9 mouse cellular contexts compared by ENCODE assay signal in genomic region chr6:125160558-125160853, GRCm38 (mm10). TPM values are rescaled to one million over a fixed set of nuclear protein-coding genes. Genes with fewer than 3 reads are reported as not detected.
DNase-seq lines count a peak whose midpoint lies in the region; ATAC-seq and TF ChIP-seq lines count a peak whose summit lies in the region.
"Had no signal": no experiment of that assay in that cellular context is flagged by ENCODE, and none has a peak within 500 bp of the region (broad histone marks: within the 10 kb centered on the region; RNA-seq: fewer than 3 reads in every experiment).

No protein-coding gene starts in this region.

- peaks cover 11 to 33% of the 10 kb centered on the region in 2 experiments; a peak in 3 of 4 replicates for H3K4me1 ChIP-seq in heart, embryonic 14.5 days (ENCODE audit: control insufficient read depth in 2 of 2, insufficient read depth in 2 of 2, low read length in 2 of 2)
- H3K4me1 ChIP-seq in neural tube, embryonic 11.5 days (ENCODE audit: control insufficient read depth, insufficient read depth, low read length): peaks cover 27% of the 10 kb centered on the region

- peaks cover 80% of the 10 kb centered on the region for H3K36me3 ChIP-seq in heart, embryonic 14.5 days (ENCODE audit: control insufficient read depth, insufficient read depth, low read length)
- H3K36me3 ChIP-seq in neural tube, embryonic 11.5 days (ENCODE audit: control insufficient read depth, insufficient read depth, low read length): peaks cover 18% of the 10 kb centered on the region

- intact Hi-C loops in gastrocnemius, adult 2 months (cut with DNase I): no loop called here
- intact Hi-C loops in gastrocnemius, postnatal 36 days (cut with DNase I): no loop called here

- ATAC-seq in heart, embryonic 14.5 days (ENCODE audit: insufficient number of reproducible peaks, insufficient read depth, low FRiP score, low read depth): no peak
- ATAC-seq in neural tube, embryonic 11.5 days (ENCODE audit: insufficient read depth, low FRiP score, low TSS enrichment): no peak

- DNase-seq in gastrocnemius, adult 2 months: peak; percentile 64
- DNase-seq in gastrocnemius, postnatal 36 days: no peak
- peak; percentile 31 for DNase-seq in lung, postnatal 10 days
- no peak for DNase-seq in lung, postnatal 25 days (ENCODE audit: low spot score)
- DNase-seq in neural tube, embryonic 11.5 days (ENCODE audit: low spot score): peak; percentile 36
- DNase-seq in layer of hippocampus, adult 18-20 months (ENCODE audit: low spot score in 2 of 2): no peak
- no peak for DNase-seq in thymus, adult 18-20 months

- H3K4me3 ChIP-seq in gastrocnemius, adult 2 months: no peak overlapping the region
- H3K4me3 ChIP-seq in heart, embryonic 14.5 days (ENCODE audit: control insufficient read depth in 1 of 2, insufficient read depth in 1 of 2, low read depth in 1 of 2, low read length in 2 of 2): no peak overlapping the region; a peak in 1 of 4 replicates
- H3K4me3 ChIP-seq in neural tube, embryonic 11.5 days (ENCODE audit: low read depth, low read length): no peak overlapping the region

- H3K27me3 ChIP-seq in heart, embryonic 14.5 days (ENCODE audit: control insufficient read depth, insufficient read depth, low read length): no peaks in the 10 kb centered on the region
- no peaks in the 10 kb centered on the region for H3K27me3 ChIP-seq in neural tube, embryonic 11.5 days (ENCODE audit: control insufficient read depth, insufficient read depth, low read length)

- H3K4me2 ChIP-seq in heart, embryonic 14.5 days (ENCODE audit: low read length): peak overlapping the region; percentile 70; the same call in 1 of the 2 replicates
- H3K4me2 ChIP-seq in neural tube, embryonic 11.5 days (ENCODE audit: low read depth): no peak overlapping the region

- 38% methylated on average over 10 of the region's 10 CpGs for WGBS in heart, embryonic 14.5 days
- 75% methylated on average over 10 of the region's 10 CpGs for WGBS in neural tube, embryonic 11.5 days

- no peaks in the 10 kb centered on the region for H3K9me3 ChIP-seq in heart, embryonic 14.5 days (ENCODE audit: control insufficient read depth, low read length)
- H3K9me3 ChIP-seq in neural tube, embryonic 11.5 days (ENCODE audit: control insufficient read depth, low read length): no peaks in the 10 kb centered on the region

- H3K27ac ChIP-seq in gastrocnemius, adult 2 months: peak overlapping the region; percentile 99
- peak overlapping the region; percentile 73 to 86 for H3K27ac ChIP-seq in heart, embryonic 14.5 days (replicated peaks in 1 of 2; ENCODE audit: control insufficient read depth in 1 of 2, insufficient read depth in 1 of 2, low read depth in 2 of 2, low read length in 2 of 2)
- 0 out of 2 replicates have a peak overlapping the region, but pooled peaks have one; percentile 1 for H3K27ac ChIP-seq in neural tube, embryonic 11.5 days (ENCODE audit: low read depth, low read length)
- H3K27ac ChIP-seq: macrophage had no signal

- TF ChIP-seq CTCF in gastrocnemius, adult 2 months (IDR thresholded peaks at IDR 0.05): no peak

- H3K9ac ChIP-seq in heart, embryonic 14.5 days (ENCODE audit: low read length): peak overlapping the region; percentile 52; the same call in 1 of the 2 replicates
- no peak overlapping the region for H3K9ac ChIP-seq in neural tube, embryonic 11.5 days (ENCODE audit: low read length)

RNA-seq across cellular contexts. Expression of gene Gapdh, which starts 5.8 kb away (rescaled TPM):
- over 10,000 TPM in 1 of 2 experiments, 1,000 to 10,000 TPM in 1; 9,742 to 11,894 TPM for total RNA-seq in gastrocnemius, adult 2 months (2021)
- total RNA-seq in gastrocnemius, postnatal 36 days (2021): over 10,000 TPM; 11,568 to 13,182 TPM
- polyA plus RNA-seq in heart, embryonic 14.5 days (2014; fragmentation: Nextera tagmentation; extraction: Ambion mirVana): 4,765 and 5,242 TPM in 2 replicates
- polyA plus RNA-seq in neural tube, embryonic 11.5 days (2014; fragmentation: Nextera tagmentation; extraction: Ambion mirVana): 2,338 and 2,354 TPM in 2 replicates
- 1,000 to 10,000 TPM; 2,555 to 2,598 TPM for total RNA-seq in layer of hippocampus, adult 18-20 months (2021)

RNA-seq across cellular contexts. Expression of gene Iffo1, which starts 15.5 kb away (rescaled TPM):
- total RNA-seq in gastrocnemius, adult 2 months (2021): 1 to 10 TPM; 7.8 to 9.4 TPM
- total RNA-seq in gastrocnemius, postnatal 36 days (2021): 10 to 100 TPM; 11.6 to 12.3 TPM
- polyA plus RNA-seq in heart, embryonic 14.5 days (2014; fragmentation: Nextera tagmentation; extraction: Ambion mirVana): 8.7 and 9.7 TPM in 2 replicates
- 13.8 and 16.5 TPM in 2 replicates for polyA plus RNA-seq in neural tube, embryonic 11.5 days (2014; fragmentation: Nextera tagmentation; extraction: Ambion mirVana)
- total RNA-seq in layer of hippocampus, adult 18-20 months (2021): 10 to 100 TPM; 63.0 to 69.1 TPM

RNA-seq across cellular contexts. Expression of gene Nop2, which starts 28.8 kb away (rescaled TPM):
- 10 to 100 TPM; 17.9 to 18.1 TPM for total RNA-seq in gastrocnemius, adult 2 months (2021)
- total RNA-seq in gastrocnemius, postnatal 36 days (2021): 10 to 100 TPM; 14.6 to 19.0 TPM
- polyA plus RNA-seq in heart, embryonic 14.5 days (2014; fragmentation: Nextera tagmentation; extraction: Ambion mirVana): 35.3 and 36.6 TPM in 2 replicates
- 62.7 and 63.4 TPM in 2 replicates for polyA plus RNA-seq in neural tube, embryonic 11.5 days (2014; fragmentation: Nextera tagmentation; extraction: Ambion mirVana)
- 10 to 100 TPM; 31.3 to 32.4 TPM for total RNA-seq in layer of hippocampus, adult 18-20 months (2021)

RNA-seq across cellular contexts. Expression of gene Ncapd2, which starts 31.0 kb away (rescaled TPM):
- total RNA-seq in gastrocnemius, adult 2 months (2021): 1 to 10 TPM; 6.5 to 9.8 TPM
- 10 to 100 TPM in 1 of 2 experiments, 1 to 10 TPM in 1; 8.0 to 13.7 TPM for total RNA-seq in gastrocnemius, postnatal 36 days (2021)
- 66.0 and 67.5 TPM in 2 replicates for polyA plus RNA-seq in heart, embryonic 14.5 days (2014; fragmentation: Nextera tagmentation; extraction: Ambion mirVana)
- 137 and 139 TPM in 2 replicates for polyA plus RNA-seq in neural tube, embryonic 11.5 days (2014; fragmentation: Nextera tagmentation; extraction: Ambion mirVana)
- 10 to 100 TPM; 20.4 to 25.8 TPM for total RNA-seq in layer of hippocampus, adult 18-20 months (2021)

RNA-seq across cellular contexts. Expression of gene Mrpl51, which starts 31.1 kb away (rescaled TPM):
- total RNA-seq in gastrocnemius, adult 2 months (2021): 100 to 1,000 TPM; 214 to 262 TPM
- total RNA-seq in gastrocnemius, postnatal 36 days (2021): 100 to 1,000 TPM; 212 to 225 TPM
- 261 and 264 TPM in 2 replicates for polyA plus RNA-seq in heart, embryonic 14.5 days (2014; fragmentation: Nextera tagmentation; extraction: Ambion mirVana)
- polyA plus RNA-seq in neural tube, embryonic 11.5 days (2014; fragmentation: Nextera tagmentation; extraction: Ambion mirVana): 178 and 192 TPM in 2 replicates
- total RNA-seq in layer of hippocampus, adult 18-20 months (2021): 10 to 100 TPM; 63.2 to 72.2 TPM

Comparison
In these comparisons a context has a peak if more than half of its experiments do, and no peak if none do; other contexts are left out.
1. DNase-seq: peak in gastrocnemius, adult 2 months (single experiment), lung, postnatal 10 days (single experiment) and neural tube, embryonic 11.5 days (single experiment); none in gastrocnemius, postnatal 36 days (0 of 2), lung, postnatal 25 days (single experiment), layer of hippocampus, adult 18-20 months (0 of 2) and thymus, adult 18-20 months (0 of 2).
2. H3K27ac ChIP-seq: peak in every context shown above with its lines; median percentile 99 in gastrocnemius, adult 2 months; 80 in heart, embryonic 14.5 days; 1 in neural tube, embryonic 11.5 days.
3. RNA of gene Iffo1, which starts 15.5 kb away (total RNA-seq): 63.0 to 69.1 TPM in layer of hippocampus, adult 18-20 months; 11.6 to 12.3 TPM in gastrocnemius, postnatal 36 days and 7.8 to 9.4 TPM in gastrocnemius, adult 2 months; every median in the first group is over 4 times any median in the second.